Mouse (Mus musculus): Measurements from ENCODE around the gene Bahcc1. TPM values are rescaled to one million over a fixed set of nuclear protein-coding genes. Genes with fewer than 3 reads are reported as not detected.

Gene Bahcc1
- polyA plus RNA-seq, 1 experiment from 2014 or later: 24.9 TPM

- under 1% methylated on average over 52 of the region's 53 CpGs for WGBS
- no peaks in the 10 kb centered on the region for H3K27me3 ChIP-seq (ENCODE audit: control insufficient read depth, insufficient read depth, low read length)
- H3K9ac ChIP-seq (ENCODE audit: low read length): peak overlapping the region; percentile 80
- ATAC-seq (ENCODE audit: insufficient number of reproducible peaks, low FRiP score, low TSS enrichment, low read depth) (peak; percentile 90), DNase-seq (ENCODE audit: low spot score) (peak; percentile 98)
- H3K36me3 ChIP-seq (ENCODE audit: control insufficient read depth, insufficient read depth, low read length): no peaks in the 10 kb centered on the region
- H3K4me1 ChIP-seq (ENCODE audit: control insufficient read depth, insufficient read depth, low read length): peaks cover 47% of the 10 kb centered on the region
- peak overlapping the region; percentile 74 for H3K27ac ChIP-seq (replicated peaks; ENCODE audit: low read depth, low read length)
- H3K9me3 ChIP-seq (ENCODE audit: control insufficient read depth, low read length): no peaks in the 10 kb centered on the region
- H3K4me2 ChIP-seq (ENCODE audit: low read depth, severe bottlenecking): peak overlapping the region; percentile 76
- peak overlapping the region; percentile 45 for H3K4me3 ChIP-seq (ENCODE audit: low read depth, low read length)
Observed at GRCm38 (mm10) chr11:120304886-120305534, 72.3 kb downstream of the Bahcc1 start.

GRCm38 (mm10) chr11:120305535-120306365 lies 73.0 kb downstream of the Bahcc1 start:
- H3K9ac ChIP-seq (ENCODE audit: low read length): peak overlapping the region; percentile 64
- H3K27me3 ChIP-seq (ENCODE audit: control insufficient read depth, insufficient read depth, low read length): no peaks in the 10 kb centered on the region
- peak overlapping the region; percentile 76 for H3K4me2 ChIP-seq (ENCODE audit: low read depth, severe bottlenecking)
- WGBS: 22% methylated on average over 15 of the region's 15 CpGs
- peaks cover 53% of the 10 kb centered on the region for H3K4me1 ChIP-seq (ENCODE audit: control insufficient read depth, insufficient read depth, low read length)
- no peak for ATAC-seq (ENCODE audit: insufficient number of reproducible peaks, low FRiP score, low TSS enrichment, low read depth)
- no peaks in the 10 kb centered on the region for H3K36me3 ChIP-seq (ENCODE audit: control insufficient read depth, insufficient read depth, low read length)
- peak overlapping the region; percentile 45 for H3K4me3 ChIP-seq (ENCODE audit: low read depth, low read length)
- DNase-seq (ENCODE audit: low spot score): no peak
- H3K27ac ChIP-seq (replicated peaks; ENCODE audit: low read depth, low read length): peak overlapping the region; percentile 74
- no peaks in the 10 kb centered on the region for H3K9me3 ChIP-seq (ENCODE audit: control insufficient read depth, low read length)

GRCm38 (mm10) chr11:120306366-120307131 lies 73.8 kb downstream of the Bahcc1 start:
- DNase-seq (ENCODE audit: low spot score) (no peak), ATAC-seq (ENCODE audit: insufficient number of reproducible peaks, low FRiP score, low TSS enrichment, low read depth) (no peak)
- Histone ChIP-seq H3K9ac (ENCODE audit: low read length) (no peak overlapping the region), H3K27ac (replicated peaks; ENCODE audit: low read depth, low read length) (peak overlapping the region; percentile 55; the same call in 1 of the 2 replicates), H3K4me3 (ENCODE audit: low read depth, low read length) (no peak overlapping the region), H3K4me1 (ENCODE audit: control insufficient read depth, insufficient read depth, low read length) (peaks cover 59% of the 10 kb centered on the region), H3K9me3 (ENCODE audit: control insufficient read depth, low read length) (no peaks in the 10 kb centered on the region), H3K27me3 (ENCODE audit: control insufficient read depth, insufficient read depth, low read length) (no peaks in the 10 kb centered on the region), H3K4me2 (ENCODE audit: low read depth, severe bottlenecking) (peak overlapping the region; percentile 76), H3K36me3 (ENCODE audit: control insufficient read depth, insufficient read depth, low read length) (no peaks in the 10 kb centered on the region)
- WGBS: 32% methylated on average over 12 of the region's 12 CpGs

GRCm38 (mm10) chr11:120307132-120307413 lies 74.3 kb downstream of the Bahcc1 start:
- Histone ChIP-seq H3K9me3 (ENCODE audit: control insufficient read depth, low read length) (no peaks in the 10 kb centered on the region), H3K27ac (replicated peaks; ENCODE audit: low read depth, low read length) (no peak overlapping the region), H3K9ac (ENCODE audit: low read length) (no peak overlapping the region), H3K4me3 (ENCODE audit: low read depth, low read length) (no peak overlapping the region), H3K36me3 (ENCODE audit: control insufficient read depth, insufficient read depth, low read length) (no peaks in the 10 kb centered on the region), H3K27me3 (ENCODE audit: control insufficient read depth, insufficient read depth, low read length) (no peaks in the 10 kb centered on the region), H3K4me1 (ENCODE audit: control insufficient read depth, insufficient read depth, low read length) (peaks cover 63% of the 10 kb centered on the region), H3K4me2 (ENCODE audit: low read depth, severe bottlenecking) (peak overlapping the region; percentile 76; the same call in 1 of the 2 replicates)
- under 1% methylated on average over 5 of the region's 5 CpGs for WGBS
- DNase-seq (ENCODE audit: low spot score) (no peak), ATAC-seq (ENCODE audit: insufficient number of reproducible peaks, low FRiP score, low TSS enrichment, low read depth) (no peak)

GRCm38 (mm10) chr11:120307566-120308430 lies 75.1 kb downstream of the Bahcc1 start:
- H3K4me1 ChIP-seq (ENCODE audit: control insufficient read depth, insufficient read depth, low read length): peaks cover 61% of the 10 kb centered on the region
- H3K9ac ChIP-seq (ENCODE audit: low read length): no peak overlapping the region
- H3K4me3 ChIP-seq (ENCODE audit: low read depth, low read length): no peak overlapping the region
- no peaks in the 10 kb centered on the region for H3K9me3 ChIP-seq (ENCODE audit: control insufficient read depth, low read length)
- ATAC-seq (ENCODE audit: insufficient number of reproducible peaks, low FRiP score, low TSS enrichment, low read depth): no peak
- no peaks in the 10 kb centered on the region for H3K27me3 ChIP-seq (ENCODE audit: control insufficient read depth, insufficient read depth, low read length)
- H3K36me3 ChIP-seq (ENCODE audit: control insufficient read depth, insufficient read depth, low read length): no peaks in the 10 kb centered on the region
- H3K4me2 ChIP-seq (ENCODE audit: low read depth, severe bottlenecking): no peak overlapping the region; the same call in 1 of the 2 replicates
- peak; percentile 99 for DNase-seq (ENCODE audit: low spot score)
- 7% methylated on average over 19 of the region's 19 CpGs for WGBS
- no peak overlapping the region for H3K27ac ChIP-seq (replicated peaks; ENCODE audit: low read depth, low read length)

GRCm38 (mm10) chr11:120308441-120309320 lies 75.9 kb downstream of the Bahcc1 start:
- Histone ChIP-seq H3K36me3 (ENCODE audit: control insufficient read depth, insufficient read depth, low read length) (no peaks in the 10 kb centered on the region), H3K27ac (replicated peaks; ENCODE audit: low read depth, low read length) (no peak overlapping the region), H3K4me3 (ENCODE audit: low read depth, low read length) (no peak overlapping the region), H3K4me2 (ENCODE audit: low read depth, severe bottlenecking) (no peak overlapping the region), H3K27me3 (ENCODE audit: control insufficient read depth, insufficient read depth, low read length) (no peaks in the 10 kb centered on the region), H3K9ac (ENCODE audit: low read length) (no peak overlapping the region), H3K9me3 (ENCODE audit: control insufficient read depth, low read length) (no peaks in the 10 kb centered on the region), H3K4me1 (ENCODE audit: control insufficient read depth, insufficient read depth, low read length) (peaks cover 55% of the 10 kb centered on the region)
- 53% methylated on average over 15 of the region's 15 CpGs for WGBS
- DNase-seq (ENCODE audit: low spot score): no peak
- ATAC-seq (ENCODE audit: insufficient number of reproducible peaks, low FRiP score, low TSS enrichment, low read depth): no peak

- Histone ChIP-seq H3K9me3 (ENCODE audit: control insufficient read depth, low read length) (no peaks in the 10 kb centered on the region), H3K27me3 (ENCODE audit: control insufficient read depth, insufficient read depth, low read length) (no peaks in the 10 kb centered on the region), H3K4me3 (ENCODE audit: low read depth, low read length) (peak overlapping the region; percentile 32), H3K4me2 (ENCODE audit: low read depth, severe bottlenecking) (peak overlapping the region; percentile 72), H3K4me1 (ENCODE audit: control insufficient read depth, insufficient read depth, low read length) (peaks cover 46% of the 10 kb centered on the region), H3K9ac (ENCODE audit: low read length) (peak overlapping the region; percentile 76), H3K27ac (replicated peaks; ENCODE audit: low read depth, low read length) (peak overlapping the region; percentile 92), H3K36me3 (ENCODE audit: control insufficient read depth, insufficient read depth, low read length) (no peaks in the 10 kb centered on the region)
- DNase-seq (ENCODE audit: low spot score) (peak; percentile 97), ATAC-seq (ENCODE audit: insufficient number of reproducible peaks, low FRiP score, low TSS enrichment, low read depth) (peak; percentile 89)
- WGBS: 4% methylated on average over 45 of the region's 45 CpGs
Observed at GRCm38 (mm10) chr11:120310813-120311312, 78.1 kb downstream of the Bahcc1 start.
